Mouse (Mus musculus): Measurements from ENCODE around the gene Cyb561a3. TPM values are rescaled to one million over a fixed set of nuclear protein-coding genes. Genes with fewer than 3 reads are reported as not detected.

Gene Cyb561a3
- total RNA-seq, 2 experiments from 2014 or later = 11.8 to 13.9 TPM

GRCm38 (mm10) chr19:10587231-10587630, 10.3 kb downstream of the Cyb561a3 start:
- intact Hi-C loops (cut with DNase I) = no loop called here
- no peak for DNase-seq (ENCODE audit: low spot score in 2 of 2)

GRCm38 (mm10) chr19:10589127-10589857, 12.3 kb downstream of the Cyb561a3 start:
- intact Hi-C loops (cut with DNase I) = no loop called here
- DNase-seq (ENCODE audit: low spot score in 2 of 2) = no peak

GRCm38 (mm10) chr19:10590301-10590700, 13.3 kb downstream of the Cyb561a3 start:
- no peak for DNase-seq (ENCODE audit: low spot score in 2 of 2)
- intact Hi-C loops (cut with DNase I) = no loop called here

GRCm38 (mm10) chr19:10591659-10592377, 14.8 kb downstream of the Cyb561a3 start:
- intact Hi-C loops (cut with DNase I) = no loop called here
- no peak for DNase-seq (ENCODE audit: low spot score in 2 of 2)

GRCm38 (mm10) chr19:10598188-10598587, 21.2 kb downstream of the Cyb561a3 start:
- intact Hi-C loops (cut with DNase I) = no loop called here
- DNase-seq (ENCODE audit: low spot score in 2 of 2) = no peak

- intact Hi-C loops (cut with DNase I) = no loop called here
- no peak for DNase-seq (ENCODE audit: low spot score in 2 of 2)
Observed at GRCm38 (mm10) chr19:10599648-10600047, 22.7 kb downstream of the Cyb561a3 start.

GRCm38 (mm10) chr19:10602247-10602769, 25.3 kb downstream of the Cyb561a3 start:
- intact Hi-C loops (cut with DNase I) = no loop called here
- no peak for DNase-seq (ENCODE audit: low spot score in 2 of 2)

- intact Hi-C loops (cut with DNase I) = no loop called here
- DNase-seq (ENCODE audit: low spot score in 2 of 2) = peak; percentile 79 to 82
Observed at GRCm38 (mm10) chr19:10602787-10603186, 25.8 kb downstream of the Cyb561a3 start.

- DNase-seq (ENCODE audit: low spot score in 2 of 2) = no peak
- intact Hi-C loops (cut with DNase I) = loop anchor here (2.0 kb wide), 1 partner anchor 49 kb away; no protein-coding TSS in a partner anchor
Observed at GRCm38 (mm10) chr19:10603660-10604523, 26.9 kb downstream of the Cyb561a3 start.

GRCm38 (mm10) chr19:10604534-10604933, 27.6 kb downstream of the Cyb561a3 start:
- intact Hi-C loops (cut with DNase I) = loop anchor here (2.0 kb wide), 1 partner anchor 50 kb away; no protein-coding TSS in a partner anchor
- no peak for DNase-seq (ENCODE audit: low spot score in 2 of 2)

GRCm38 (mm10) chr19:10605293-10605900, 28.4 kb downstream of the Cyb561a3 start, which contains the start of the genes Ddb1 and Tkfc:
Gene Ddb1, plus strand, starts transcription at chr19:10605327.
Gene Tkfc, minus strand, starts transcription at chr19:10605654.
- DNase-seq (ENCODE audit: low spot score in 2 of 2) = peak; percentile 99
- intact Hi-C loops (cut with DNase I) = loop anchor here (1.0 to 2.0 kb wide), 2 partner anchors 28 to 51 kb away; partner anchors contain the start of genes Cyb561a3 and Tmem138

GRCm38 (mm10) chr19:10605901-10606622, 29.1 kb downstream of the Cyb561a3 start:
- no peak for DNase-seq (ENCODE audit: low spot score in 2 of 2)
- intact Hi-C loops (cut with DNase I) = loop anchor here (1.0 to 2.0 kb wide), 2 partner anchors 29 to 51 kb away; partner anchors contain the start of genes Cyb561a3 and Tmem138

GRCm38 (mm10) chr19:10608573-10609240, 31.7 kb downstream of the Cyb561a3 start:
- no peak for DNase-seq (ENCODE audit: low spot score in 2 of 2)
- intact Hi-C loops (cut with DNase I) = no loop called here

GRCm38 (mm10) chr19:10634106-10634871, 57.3 kb downstream of the Cyb561a3 start, which contains the start of gene Vwce:
Gene Vwce, plus strand, starts transcription at chr19:10634213.
- peak in 1 of 2 experiments; percentile 47 for DNase-seq (ENCODE audit: low spot score in 2 of 2)
- intact Hi-C loops (cut with DNase I) = no loop called here

- intact Hi-C loops (cut with DNase I) = no loop called here
- peak; percentile 63 for DNase-seq (ENCODE audit: low spot score in 2 of 2)
Observed at GRCm38 (mm10) chr19:10634872-10635318, 57.9 kb downstream of the Cyb561a3 start.

GRCm38 (mm10) chr19:10637840-10638239, 60.9 kb downstream of the Cyb561a3 start:
- no peak for DNase-seq (ENCODE audit: low spot score in 2 of 2)
- intact Hi-C loops (cut with DNase I) = no loop called here

GRCm38 (mm10) chr19:10640080-10640479, 63.1 kb downstream of the Cyb561a3 start:
- DNase-seq (ENCODE audit: low spot score in 2 of 2) = no peak
- intact Hi-C loops (cut with DNase I) = no loop called here
